Mouse (Mus musculus) ES-Bruce4 (cell line): Measurements from ENCODE around the gene Fyb2.

Experiments used
- CTCF ChIP-seq: IDR thresholded peaks from one replicate; pipeline ENCODE4 v1.8.1; 2011; ENCODE audit warnings: low read depth, low read length
- POLR2A ChIP-seq: IDR thresholded peaks from one replicate; pipeline ENCODE4 v1.8.1; 2011; ENCODE audit warnings: low read length; ENCODE audit not compliant: insufficient read depth

DNA sequence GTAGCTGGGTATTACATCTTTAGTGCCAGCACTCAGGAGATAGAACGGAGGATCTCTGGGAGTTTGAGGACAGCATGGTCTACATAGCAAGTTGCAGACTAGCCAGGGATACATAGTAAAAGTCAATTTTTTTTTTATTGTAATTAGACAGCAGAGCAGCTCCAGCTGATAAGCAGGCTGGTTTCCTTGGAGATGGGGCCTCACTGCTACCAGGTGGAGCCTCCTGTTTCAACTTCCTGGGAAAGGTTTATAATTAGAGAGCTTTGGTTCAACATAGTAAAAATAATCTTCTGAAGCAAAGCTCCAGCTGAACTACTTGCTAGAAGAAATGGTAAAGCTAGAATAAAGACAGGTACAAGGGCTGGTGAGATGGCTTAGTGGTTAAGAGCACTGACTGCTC lies 136.8 kb downstream of the Fyb2 start:
- no peak for TF ChIP-seq CTCF
- no peak for TF ChIP-seq POLR2A
